Mouse (Mus musculus) liver, adult (tissue): ENCODE data around the gene Aff3.

Source experiments
- GATA4 ChIP-seq: IDR thresholded peaks from 2 replicates; pipeline ENCODE4 v1.6.1; 2014; ENCODE audit warnings: mild to moderate bottlenecking, low read length; ENCODE audit not compliant: insufficient replicate concordance

Aff3 gene

DNA sequence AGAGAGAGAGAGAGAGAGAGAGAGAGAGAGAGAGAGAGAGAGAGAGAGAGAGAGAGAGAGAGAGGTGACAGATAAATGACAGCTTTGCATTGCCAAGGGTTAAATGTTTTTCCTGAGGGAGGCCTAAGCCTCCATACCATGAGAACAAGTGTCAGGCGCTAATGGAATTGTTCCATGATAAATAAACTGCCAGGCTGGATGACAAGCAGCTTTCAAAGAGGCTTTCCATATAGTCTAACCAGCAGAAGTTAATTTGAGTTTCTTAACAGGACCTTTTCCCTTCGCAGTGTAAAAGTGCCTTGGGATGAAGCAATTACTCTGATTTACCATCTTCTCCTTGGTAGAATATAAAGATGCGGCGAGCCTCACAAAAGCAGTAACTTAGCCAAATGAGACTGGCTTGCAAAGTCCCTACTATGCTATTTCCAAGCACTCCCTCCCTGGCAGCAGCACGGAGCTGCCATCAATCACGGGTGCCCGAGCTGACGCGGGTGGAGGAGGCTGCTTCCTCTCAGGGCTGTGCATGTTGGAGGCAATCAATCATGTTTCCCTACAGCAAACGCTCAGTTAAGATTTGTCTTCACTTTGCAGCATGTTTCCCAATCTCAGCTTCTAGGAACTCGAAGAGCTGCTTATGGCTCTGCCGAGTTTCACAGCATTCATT is 119.3 kb downstream of the Aff3 start:
- no peak for TF ChIP-seq GATA4

GRCm38 (mm10) chr1:38544501-38544900 is 120.3 kb downstream of the Aff3 start:
- TF ChIP-seq GATA4: no peak

- no peak for TF ChIP-seq GATA4
Measured at GRCm38 (mm10) chr1:38541536-38541935, 123.2 kb downstream of the Aff3 start.

GRCm38 (mm10) chr1:38536929-38537540 is 127.7 kb downstream of the Aff3 start:
- no peak for TF ChIP-seq GATA4

DNA sequence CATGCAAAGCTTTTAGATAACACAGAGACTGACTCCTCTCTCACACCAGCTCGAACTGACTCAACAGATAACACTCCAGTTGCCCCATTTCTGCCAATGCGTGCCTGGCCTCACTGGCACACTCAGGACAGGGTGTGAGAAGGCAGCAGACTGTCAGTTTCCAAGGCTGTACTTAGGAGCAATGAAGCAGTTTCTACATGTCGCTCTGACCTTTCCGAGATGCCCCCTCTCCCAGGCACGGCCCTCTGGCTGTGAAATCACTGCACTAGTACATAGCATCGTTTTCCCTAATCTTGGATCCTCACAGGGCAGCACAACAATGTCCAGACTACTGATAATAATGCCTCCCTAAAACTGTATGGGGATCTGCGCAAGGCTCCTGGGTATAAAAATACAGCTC is 132.2 kb downstream of the Aff3 start:
- no peak for TF ChIP-seq GATA4

DNA sequence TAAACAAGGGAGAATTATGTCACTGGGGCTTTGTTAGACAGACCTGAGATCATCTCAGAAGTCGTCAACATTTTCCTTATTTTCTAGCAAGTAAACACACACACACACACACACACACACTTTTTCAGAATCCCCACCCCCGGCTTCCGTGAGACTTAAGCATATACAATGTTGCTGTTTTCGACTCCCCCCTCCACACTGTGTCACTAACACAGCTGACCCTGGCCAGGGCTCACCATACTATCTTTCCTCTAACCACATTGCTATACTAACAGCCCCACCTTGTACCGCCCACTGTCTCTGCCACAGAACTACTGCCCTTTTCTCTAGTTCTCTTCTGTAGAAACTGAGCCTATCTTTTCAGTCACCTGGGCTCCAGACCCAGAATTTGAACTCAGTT is 136.1 kb downstream of the Aff3 start:
- no peak for TF ChIP-seq GATA4

- no peak for TF ChIP-seq GATA4
Measured at GRCm38 (mm10) chr1:38526568-38526967, 138.2 kb downstream of the Aff3 start.

- TF ChIP-seq GATA4: no peak
Measured at GRCm38 (mm10) chr1:38521651-38522050, 143.1 kb downstream of the Aff3 start.

DNA sequence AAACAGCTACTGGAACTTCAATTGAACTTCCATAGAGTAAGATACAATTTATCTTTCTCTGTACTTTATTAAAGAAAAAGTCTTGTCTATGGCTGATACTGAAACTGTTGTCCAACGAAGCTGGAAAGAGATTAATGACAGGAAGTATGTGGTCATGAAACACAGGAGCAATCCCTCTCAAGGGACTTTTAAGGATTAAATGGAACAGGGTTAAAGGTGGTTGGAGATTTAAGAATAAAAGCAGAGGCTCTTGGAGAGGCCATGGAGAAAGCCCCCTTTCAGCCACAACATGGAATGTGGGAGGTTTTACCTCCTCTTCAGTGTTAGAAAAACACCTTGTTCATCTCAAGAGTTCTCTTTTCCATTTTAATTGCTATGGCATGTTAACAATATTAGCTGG is 148.5 kb downstream of the Aff3 start:
- TF ChIP-seq GATA4: no peak

DNA sequence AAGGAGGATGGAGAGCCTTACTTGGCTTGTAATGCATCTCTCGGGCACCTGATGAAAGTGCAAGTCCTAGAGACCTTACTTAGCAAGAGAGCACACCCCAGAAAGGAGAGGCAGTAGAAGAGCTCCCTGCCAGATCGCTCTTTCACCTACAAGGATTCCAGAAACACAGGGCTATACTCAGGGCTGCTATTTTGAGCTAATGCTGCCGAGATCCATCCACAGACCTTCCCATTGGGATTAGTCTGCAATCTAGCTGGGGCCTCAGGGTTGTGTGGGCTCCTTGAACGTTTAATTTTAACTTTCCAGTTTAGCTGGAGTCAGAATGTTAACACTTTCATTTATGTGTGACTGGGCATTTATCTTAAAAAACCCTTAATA is 150.1 kb downstream of the Aff3 start:
- TF ChIP-seq GATA4: no peak

GRCm38 (mm10) chr1:38513970-38514633 is 150.7 kb downstream of the Aff3 start:
- no peak for TF ChIP-seq GATA4

DNA sequence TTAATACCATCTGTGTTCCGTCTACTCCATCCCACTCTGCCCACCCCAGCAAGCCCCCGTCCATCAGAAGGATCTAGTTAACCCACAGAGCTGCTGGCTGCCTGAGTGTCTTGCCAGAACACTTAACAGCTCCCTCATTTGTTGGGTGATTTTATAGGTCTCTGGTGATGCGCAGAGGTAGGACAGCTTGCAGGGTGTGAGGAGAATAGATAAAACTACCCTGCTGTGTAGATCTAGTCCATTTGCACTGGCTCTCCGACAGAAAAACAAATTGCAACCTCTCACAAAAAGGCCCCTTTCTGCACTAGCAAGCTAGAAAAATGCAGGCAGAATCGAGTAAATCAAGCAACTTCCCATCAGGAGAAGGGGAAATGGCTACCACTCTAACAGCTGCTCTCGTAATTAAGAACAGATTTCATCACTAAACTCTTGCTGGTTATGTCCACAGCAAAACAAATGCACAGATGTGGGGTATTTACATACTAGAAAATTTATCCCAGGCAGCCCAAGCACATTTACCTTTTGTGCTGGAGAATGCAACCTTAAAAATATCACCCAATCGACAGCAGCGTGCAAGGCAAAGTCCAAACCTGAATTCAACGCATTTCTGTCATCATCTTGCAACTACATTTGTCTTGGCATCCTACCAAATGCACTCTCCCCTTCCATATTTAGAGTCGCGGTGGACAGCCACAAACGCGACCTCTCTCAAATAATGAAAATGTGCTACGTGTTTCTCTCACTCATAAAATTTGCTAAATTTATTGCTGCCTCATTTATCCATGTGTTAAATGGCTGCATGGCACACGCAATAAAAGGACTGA is 152.3 kb downstream of the Aff3 start:
- TF ChIP-seq GATA4: no peak

DNA sequence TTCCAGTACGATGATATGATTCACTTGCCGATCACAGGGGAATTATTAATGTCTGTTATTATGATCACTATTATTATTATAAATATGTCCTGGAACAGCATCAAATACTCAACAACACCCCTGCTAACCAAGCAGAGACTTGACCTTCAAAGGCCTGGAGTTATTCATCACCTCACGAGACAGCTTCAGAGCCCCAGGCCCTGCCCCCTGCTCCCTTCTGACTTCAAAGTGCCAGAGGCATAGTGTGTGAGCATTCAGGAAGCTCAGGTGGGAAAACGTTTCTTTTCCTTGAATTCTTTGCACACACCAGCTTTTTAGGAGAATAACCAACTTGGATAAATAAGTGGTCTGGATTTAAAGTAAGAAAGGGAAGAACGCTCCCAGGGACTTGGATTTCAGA is 153.7 kb downstream of the Aff3 start:
- no peak for TF ChIP-seq GATA4

DNA sequence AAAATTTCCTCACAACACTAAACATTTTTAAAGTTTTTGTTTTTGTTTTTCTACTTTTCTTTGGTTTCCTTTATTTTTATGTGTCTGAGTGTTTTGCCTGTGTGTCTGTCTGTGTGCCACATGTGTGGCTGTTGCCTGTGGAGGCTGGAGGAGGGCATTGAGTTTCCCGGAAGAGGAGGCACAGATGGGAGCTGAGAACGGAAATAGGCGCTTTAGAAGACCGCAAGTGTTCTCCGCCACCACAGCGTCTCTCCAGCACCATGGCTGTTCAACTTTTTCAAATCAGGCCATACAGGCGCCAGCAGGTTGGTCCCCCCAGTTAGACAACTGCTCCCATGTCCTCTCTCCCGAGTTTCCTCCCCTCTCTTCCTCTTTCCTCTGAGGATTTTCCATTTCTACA is 155.5 kb downstream of the Aff3 start:
- TF ChIP-seq GATA4: no peak

- no peak for TF ChIP-seq GATA4
Measured at GRCm38 (mm10) chr1:38507636-38508179, 157.0 kb downstream of the Aff3 start.
